Mouse (Mus musculus) brain, embryonic 14.5 days (tissue): ENCODE data around the gene Mpzl1.

Experiments used
- CTCF ChIP-seq: fragments of 200-500 bp; IDR thresholded peaks from 2 replicates; pipeline ENCODE4 v1.5.1; 2012; ENCODE audit warnings: inconsistent platforms, mild to moderate bottlenecking, moderate library complexity, borderline replicate concordance; ENCODE audit not compliant: insufficient read depth, insufficient read length; ENCODE audit errors: extremely low read depth
- POLR2A ChIP-seq: fragments of 200-500 bp; IDR thresholded peaks from 2 replicates; pipeline ENCODE4 v1.6.1; 2012; ENCODE audit warnings: mild to moderate bottlenecking, inconsistent platforms, borderline replicate concordance; ENCODE audit not compliant: poor library complexity, insufficient read depth, insufficient read length, severe bottlenecking; ENCODE audit errors: extremely low read depth

- TF ChIP-seq POLR2A (no peak), CTCF (no peak)
Observed at GRCm38 (mm10) chr1:165590760-165591159, 43.6 kb downstream of the Mpzl1 start.
